ENCODE assay signal across 24 mouse cellular contexts in the genomic region with DNA sequence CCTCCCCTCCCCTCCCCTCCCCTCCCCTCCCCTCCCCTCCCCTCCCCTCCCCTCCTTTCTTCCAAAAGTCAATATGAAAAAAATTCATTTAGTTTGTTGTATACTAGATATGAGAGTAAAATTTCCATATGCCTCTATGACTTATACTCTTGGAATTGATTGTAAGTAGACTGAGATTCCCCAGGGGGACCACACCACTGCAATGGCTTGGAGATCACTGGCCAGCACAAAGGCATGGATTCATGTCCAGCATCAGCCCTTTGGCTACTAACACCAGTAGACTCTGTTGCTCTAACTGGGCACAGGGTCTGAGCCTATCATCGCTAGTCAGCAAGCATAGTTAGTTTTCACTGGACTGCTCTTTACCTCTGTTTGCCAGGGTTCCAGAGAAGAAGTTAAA.
A peak's percentile ranks its signal among the peaks of the same experiment; 100 is the strongest.
DNase-seq lines count a peak whose midpoint lies in the region; ATAC-seq and TF ChIP-seq lines count a peak whose summit lies in the region.
"Had no signal": no experiment of that assay in that cellular context is flagged by ENCODE, and none has a peak within 500 bp of the region (broad histone marks: within the 10 kb centered on the region; RNA-seq: fewer than 3 reads in every experiment).

No protein-coding gene starts in this region.

- H3K36me3 ChIP-seq in limb, embryonic 11.5 days (ENCODE audit: control insufficient read depth, insufficient read depth, low read length), result no peaks in the 10 kb centered on the region
- H3K36me3 ChIP-seq in limb, embryonic 10.5 days, result no peaks in the 10 kb centered on the region
- no peaks in the 10 kb centered on the region for H3K36me3 ChIP-seq in liver, postnatal 0 days (replicated peaks; ENCODE audit: insufficient read depth, low read length)
- H3K36me3 ChIP-seq: G1E had no signal

- H3K4me1 ChIP-seq in limb, embryonic 11.5 days (ENCODE audit: control insufficient read depth, insufficient read depth, low read length), result no peaks in the 10 kb centered on the region
- no peaks in the 10 kb centered on the region for H3K4me1 ChIP-seq in limb, embryonic 10.5 days
- H3K4me1 ChIP-seq in liver, postnatal 0 days (ENCODE audit: insufficient read depth), result no peaks in the 10 kb centered on the region

- 94% methylated on average over 1 of the region's 1 CpGs for WGBS in limb, embryonic 11.5 days
- WGBS in limb, embryonic 10.5 days, result 92% methylated on average over 1 of the region's 1 CpGs
- WGBS in liver, postnatal 0 days (ENCODE audit: insufficient replicate concordance), result 87% methylated on average over 1 of the region's 1 CpGs

- H3K9me3 ChIP-seq in limb, embryonic 11.5 days (ENCODE audit: control insufficient read depth, low read length), result no peaks in the 10 kb centered on the region
- no peaks in the 10 kb centered on the region for H3K9me3 ChIP-seq in limb, embryonic 10.5 days (replicated peaks)
- H3K9me3 ChIP-seq in liver, postnatal 0 days (ENCODE audit: low read length), result no peaks in the 10 kb centered on the region
- H3K9me3 ChIP-seq: G1E had no signal

- no peak for ATAC-seq in limb, embryonic 11.5 days (ENCODE audit: insufficient number of reproducible peaks, low FRiP score, low TSS enrichment, low read depth)
- ATAC-seq in liver, postnatal 0 days, result no peak
- ATAC-seq: activated CD4-positive, CD25-positive, alpha-beta regulatory T cell, adult 4 months; CD4-positive, CD25-positive, alpha-beta regulatory T cell, adult 4 months had no signal

- H3K27me3 ChIP-seq in limb, embryonic 11.5 days (ENCODE audit: control insufficient read depth, insufficient read depth, low read length), result no peaks in the 10 kb centered on the region
- no peaks in the 10 kb centered on the region for H3K27me3 ChIP-seq in limb, embryonic 10.5 days (ENCODE audit: low read depth, poor library complexity, severe bottlenecking)
- H3K27me3 ChIP-seq in liver, postnatal 0 days (ENCODE audit: insufficient read depth, low read length), result no peaks in the 10 kb centered on the region
- H3K27me3 ChIP-seq: CH12.LX, Patski had no signal

- H3K9ac ChIP-seq in limb, embryonic 11.5 days (ENCODE audit: low read length), result no peak overlapping the region
- no peak overlapping the region for H3K9ac ChIP-seq in liver, postnatal 0 days (replicated peaks)

- H3K27ac ChIP-seq in limb, embryonic 11.5 days (replicated peaks; ENCODE audit: low read depth, low read length), result no peak overlapping the region
- no peak overlapping the region for H3K27ac ChIP-seq in limb, embryonic 10.5 days
- H3K27ac ChIP-seq in liver, postnatal 0 days (ENCODE audit: low read depth), result no peak overlapping the region

- peak; percentile 37 for DNase-seq in heart, adult 11 months
- DNase-seq in heart, postnatal 36 days, result no peak
- DNase-seq in limb, embryonic 11.5 days (ENCODE audit: low spot score), result peak; percentile 18
- DNase-seq in limb, embryonic 10.5 days (ENCODE audit: low spot score), result no peak
- peak; percentile 59 for DNase-seq in 3T3-L1 (ENCODE audit: low read depth, low spot score)
- peak; percentile 77 for DNase-seq in NIH3T3 (ENCODE audit: low read depth)
- no peak for DNase-seq in frontal cortex, postnatal 36 days (ENCODE audit: low spot score in 2 of 2)
- no peak for DNase-seq in liver, postnatal 0 days
- DNase-seq: adrenal gland, adult 2 months; adrenal gland, adult 8-10 months; adrenal gland, postnatal 10 days; adrenal gland, postnatal 14 days; adrenal gland, postnatal 25 days; adrenal gland, postnatal 36 days; B cell, adult 2 months; cerebellum, adult 11 months; cerebellum, adult 11-12 months; cerebellum, adult 18-20 months; cerebellum, adult 2 months had no signal

- TF ChIP-seq CTCF in liver, postnatal 0 days (IDR thresholded peaks at IDR 0.05; ENCODE audit: low read depth), result no peak

- intact Hi-C loops in heart, postnatal 36 days (cut with DNase I), result no loop called here

- H3K4me3 ChIP-seq in limb, embryonic 11.5 days (ENCODE audit: low read depth, low read length), result no peak overlapping the region
- H3K4me3 ChIP-seq in limb, embryonic 10.5 days, result no peak overlapping the region
- H3K4me3 ChIP-seq in liver, postnatal 0 days (ENCODE audit: low read depth, low read length), result no peak overlapping the region

- H3K4me2 ChIP-seq in limb, embryonic 11.5 days (ENCODE audit: low read depth, severe bottlenecking), result no peak overlapping the region
- no peak overlapping the region for H3K4me2 ChIP-seq in liver, postnatal 0 days (ENCODE audit: low read depth, low read length)

- no peak for TF ChIP-seq EP300 in liver, postnatal 0 days (IDR thresholded peaks at IDR 0.05; ENCODE audit: low read depth)

Comparison
In these comparisons a context has a peak if more than half of its experiments do, and no peak if none do; other contexts are left out.
1. DNase-seq: peak in heart, adult 11 months (single experiment), limb, embryonic 11.5 days (single experiment), 3T3-L1 (single experiment) and NIH3T3 (single experiment); none in heart, postnatal 36 days (0 of 2), limb, embryonic 10.5 days (single experiment), frontal cortex, postnatal 36 days (0 of 2) and liver, postnatal 0 days (single experiment).